Mouse (Mus musculus): ENCODE data around the gene Tcf7l2.

GRCm38 (mm10) chr19:55840499-55841121 is 99.0 kb downstream of the Tcf7l2 start:
- TF ChIP-seq GATA1 (IDR thresholded peaks at IDR 0.05; ENCODE audit: low read length) (no peak), TAL1 (IDR thresholded peaks at IDR 0.05; ENCODE audit: low read length) (no peak)
